Mouse (Mus musculus): Measurements from ENCODE around the gene Slc19a1. TPM values are rescaled to one million over a fixed set of nuclear protein-coding genes. Genes with fewer than 3 reads are reported as not detected.
A peak's percentile ranks its signal among the peaks of the same experiment; 100 is the strongest.

The Slc19a1 gene
- polyA plus RNA-seq, 1 experiment from 2014 or later = 48.0 TPM

DNA sequence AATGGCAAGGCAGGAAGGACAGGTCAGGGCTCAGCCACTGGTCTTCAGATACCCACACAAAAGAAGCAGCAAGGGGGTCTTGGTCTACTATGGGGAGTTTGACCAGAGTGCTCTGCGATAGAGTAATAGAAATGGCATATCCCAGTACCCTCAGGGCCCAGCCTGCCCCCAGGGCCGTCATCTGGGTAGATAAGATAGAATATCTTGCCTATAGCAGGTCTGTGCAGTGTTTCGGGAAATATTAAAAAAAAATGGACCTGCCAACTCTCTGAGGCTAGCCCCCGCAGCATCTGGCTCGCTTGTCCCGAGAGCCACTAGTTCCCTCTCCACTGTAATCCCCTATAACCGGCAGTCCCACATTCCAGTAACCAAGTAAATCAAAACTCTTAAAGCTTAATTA, 36.4 kb downstream of the Slc19a1 start:
- no peak for TF ChIP-seq CTCF (IDR thresholded peaks at IDR 0.05; ENCODE audit: low read depth)
- WGBS = 94% methylated on average over 7 of the region's 7 CpGs
- H3K4me1 ChIP-seq (replicated peaks; ENCODE audit: insufficient read depth, low read length) = no peaks in the 10 kb centered on the region

GRCm38 (mm10) chr10:77070072-77070471, 38.0 kb downstream of the Slc19a1 start:
- WGBS = 58% methylated on average over 4 of the region's 4 CpGs
- Histone ChIP-seq H3K9ac (ENCODE audit: low read depth, low read length) (no peak overlapping the region), H3K27ac (no peak overlapping the region), H3K4me3 (replicated peaks; ENCODE audit: low read depth, low read length) (no peak overlapping the region), H3K27me3 (ENCODE audit: insufficient read depth, low read length) (no peaks in the 10 kb centered on the region), H3K36me3 (ENCODE audit: insufficient read depth, low read length) (peaks cover 49% of the 10 kb centered on the region), H3K4me1 (replicated peaks; ENCODE audit: insufficient read depth, low read length) (no peaks in the 10 kb centered on the region), H3K9me3 (replicated peaks; ENCODE audit: low read length) (no peaks in the 10 kb centered on the region), H3K4me2 (ENCODE audit: low read length) (no peak overlapping the region)
- TF ChIP-seq CTCF (IDR thresholded peaks at IDR 0.05; ENCODE audit: low read depth) = peak; percentile 80
- ATAC-seq (replicated peaks; ENCODE audit: low FRiP score, low read depth) = no peak
- DNase-seq (ENCODE audit: low spot score) = peak; percentile 66

More for the DNA sequence above, 36.4 kb downstream of the Slc19a1 start:
- Histone ChIP-seq H3K4me2 (ENCODE audit: low read length) (no peak overlapping the region), H3K9me3 (replicated peaks; ENCODE audit: low read length) (no peaks in the 10 kb centered on the region), H3K9ac (ENCODE audit: low read depth, low read length) (no peak overlapping the region), H3K27ac (no peak overlapping the region), H3K36me3 (ENCODE audit: insufficient read depth, low read length) (peaks cover 48% of the 10 kb centered on the region), H3K27me3 (ENCODE audit: insufficient read depth, low read length) (no peaks in the 10 kb centered on the region), H3K4me3 (replicated peaks; ENCODE audit: low read depth, low read length) (no peak overlapping the region)
- no peak for DNase-seq (ENCODE audit: low spot score)
- ATAC-seq (replicated peaks; ENCODE audit: low FRiP score, low read depth) = no peak

DNA sequence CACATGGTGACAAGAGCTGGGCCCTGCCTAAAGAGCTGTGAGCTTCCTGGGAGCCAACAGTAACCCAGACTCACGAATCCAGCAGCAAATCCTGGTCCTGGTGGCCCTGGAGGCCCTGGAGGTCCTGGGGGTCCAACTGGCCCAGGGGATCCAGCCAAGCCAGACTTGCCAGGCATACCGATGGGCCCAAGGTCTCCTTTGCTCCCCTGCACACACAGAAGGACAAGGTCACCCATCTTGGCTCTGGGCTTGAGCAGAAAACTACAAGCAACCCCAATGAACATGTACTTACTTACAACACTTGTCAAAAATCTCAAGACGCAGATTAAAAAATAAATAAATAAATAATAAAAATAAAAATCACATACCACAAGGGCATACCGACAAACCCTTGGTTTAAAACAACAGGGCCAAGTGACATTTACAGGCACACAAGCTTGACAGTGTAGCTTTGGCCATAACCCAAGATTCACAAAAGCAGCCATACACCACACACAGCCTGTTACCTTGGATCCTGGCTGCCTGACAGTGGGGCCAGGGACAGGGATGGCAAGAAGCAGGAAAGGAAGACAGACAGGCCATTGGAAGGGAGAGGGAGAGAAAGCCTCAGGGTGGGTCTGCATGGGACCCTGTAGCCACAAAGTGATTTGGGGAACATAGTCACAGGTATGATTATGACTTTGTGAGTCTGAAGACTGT, 42.4 kb downstream of the Slc19a1 start:
- H3K36me3 ChIP-seq (ENCODE audit: insufficient read depth, low read length) = peaks cover 56% of the 10 kb centered on the region
- no peak for TF ChIP-seq CTCF (IDR thresholded peaks at IDR 0.05; ENCODE audit: low read depth)
- 81% methylated on average over 4 of the region's 4 CpGs for WGBS

DNA sequence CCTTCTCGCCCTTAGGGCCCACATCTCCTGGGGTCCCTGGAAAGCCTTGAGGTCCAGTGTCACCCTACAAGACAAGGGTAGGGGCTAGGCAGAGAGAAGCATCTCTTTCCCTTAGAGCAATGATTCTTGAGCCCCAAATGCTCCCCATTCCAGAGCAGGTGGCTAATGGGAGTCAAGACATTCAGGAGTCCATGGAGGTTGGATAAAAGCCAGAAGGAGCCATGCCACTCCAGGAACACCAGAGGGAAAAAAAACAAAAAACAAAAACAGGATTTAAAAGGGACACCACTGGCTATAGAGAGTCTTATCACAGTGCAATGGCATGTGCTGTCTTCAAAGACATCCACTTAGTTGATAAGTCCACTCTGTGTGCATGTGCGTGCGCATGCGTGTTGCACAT, 46.4 kb downstream of the Slc19a1 start:
- Histone ChIP-seq H3K9ac (ENCODE audit: low read depth, low read length) (no peak overlapping the region), H3K4me3 (replicated peaks; ENCODE audit: low read depth, low read length) (no peak overlapping the region), H3K4me1 (replicated peaks; ENCODE audit: insufficient read depth, low read length) (no peaks in the 10 kb centered on the region), H3K27me3 (ENCODE audit: insufficient read depth, low read length) (no peaks in the 10 kb centered on the region), H3K9me3 (replicated peaks; ENCODE audit: low read length) (no peaks in the 10 kb centered on the region), H3K4me2 (ENCODE audit: low read length) (no peak overlapping the region), H3K36me3 (ENCODE audit: insufficient read depth, low read length) (peaks cover 42% of the 10 kb centered on the region), H3K27ac (peak overlapping the region; percentile 60)
- TF ChIP-seq CTCF (IDR thresholded peaks at IDR 0.05; ENCODE audit: low read depth) = no peak
- no peak for ATAC-seq (replicated peaks; ENCODE audit: low FRiP score, low read depth)
- 96% methylated on average over 4 of the region's 4 CpGs for WGBS
- DNase-seq (ENCODE audit: low spot score) = no peak

More for the DNA sequence above, 42.4 kb downstream of the Slc19a1 start:
- Histone ChIP-seq H3K27me3 (ENCODE audit: insufficient read depth, low read length) (no peaks in the 10 kb centered on the region), H3K9me3 (replicated peaks; ENCODE audit: low read length) (no peaks in the 10 kb centered on the region), H3K4me1 (replicated peaks; ENCODE audit: insufficient read depth, low read length) (no peaks in the 10 kb centered on the region), H3K4me3 (replicated peaks; ENCODE audit: low read depth, low read length) (no peak overlapping the region), H3K4me2 (ENCODE audit: low read length) (no peak overlapping the region), H3K9ac (ENCODE audit: low read depth, low read length) (no peak overlapping the region), H3K27ac (no peak overlapping the region)
- DNase-seq (ENCODE audit: low spot score) = no peak
- no peak for ATAC-seq (replicated peaks; ENCODE audit: low FRiP score, low read depth)

DNA sequence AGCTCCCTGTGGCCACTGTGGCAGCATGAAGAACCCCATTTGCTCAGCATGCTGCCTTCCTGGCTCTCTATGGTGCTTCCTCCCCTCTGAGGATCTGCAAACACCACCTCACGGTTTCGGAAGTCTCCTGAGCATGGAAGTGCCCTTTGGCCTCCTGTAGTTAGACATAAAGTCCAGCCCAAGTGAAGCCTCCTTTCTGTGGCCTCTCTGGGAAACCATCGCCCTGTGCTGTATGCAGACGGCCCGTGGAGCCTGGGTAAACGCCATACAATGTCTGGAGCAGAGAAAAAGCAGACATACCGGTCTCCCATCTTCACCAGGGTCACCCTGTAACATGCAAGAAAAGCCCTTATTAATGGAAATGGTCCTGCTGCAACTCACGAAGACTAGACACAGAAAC, 46.9 kb downstream of the Slc19a1 start:
- DNase-seq (ENCODE audit: low spot score) (no peak), ATAC-seq (replicated peaks; ENCODE audit: low FRiP score, low read depth) (0 out of 2 replicates have a peak, but pooled peaks have one; percentile 21)
- Histone ChIP-seq H3K27me3 (ENCODE audit: insufficient read depth, low read length) (no peaks in the 10 kb centered on the region), H3K4me1 (replicated peaks; ENCODE audit: insufficient read depth, low read length) (no peaks in the 10 kb centered on the region), H3K36me3 (ENCODE audit: insufficient read depth, low read length) (peaks cover 38% of the 10 kb centered on the region), H3K27ac (peak overlapping the region; percentile 60), H3K4me2 (ENCODE audit: low read length) (no peak overlapping the region), H3K4me3 (replicated peaks; ENCODE audit: low read depth, low read length) (no peak overlapping the region), H3K9me3 (replicated peaks; ENCODE audit: low read length) (no peaks in the 10 kb centered on the region), H3K9ac (ENCODE audit: low read depth, low read length) (no peak overlapping the region)
- 69% methylated on average over 8 of the region's 8 CpGs for WGBS
- TF ChIP-seq CTCF (IDR thresholded peaks at IDR 0.05; ENCODE audit: low read depth) = no peak

- no peaks in the 10 kb centered on the region for H3K4me1 ChIP-seq (replicated peaks; ENCODE audit: insufficient read depth, low read length)
- peaks cover 31% of the 10 kb centered on the region for H3K36me3 ChIP-seq (ENCODE audit: insufficient read depth, low read length)
- H3K27ac ChIP-seq = no peak overlapping the region
- no peaks in the 10 kb centered on the region for H3K27me3 ChIP-seq (ENCODE audit: insufficient read depth, low read length)
- H3K4me2 ChIP-seq (ENCODE audit: low read length) = no peak overlapping the region
- no peak; the same call in 1 of the 2 replicates for ATAC-seq (replicated peaks; ENCODE audit: low FRiP score, low read depth)
- peak; percentile 99 for TF ChIP-seq CTCF (IDR thresholded peaks at IDR 0.05; ENCODE audit: low read depth)
- peak; percentile 87 for DNase-seq (ENCODE audit: low spot score)
- H3K9me3 ChIP-seq (replicated peaks; ENCODE audit: low read length) = no peaks in the 10 kb centered on the region
- 22% methylated on average over 3 of the region's 3 CpGs for WGBS
- H3K4me3 ChIP-seq (replicated peaks; ENCODE audit: low read depth, low read length) = no peak overlapping the region
- no peak overlapping the region for H3K9ac ChIP-seq (ENCODE audit: low read depth, low read length)
Measured at GRCm38 (mm10) chr10:77082453-77082852, 50.4 kb downstream of the Slc19a1 start.
